18 mouse cellular contexts compared by ENCODE assay signal in the genomic region with DNA sequence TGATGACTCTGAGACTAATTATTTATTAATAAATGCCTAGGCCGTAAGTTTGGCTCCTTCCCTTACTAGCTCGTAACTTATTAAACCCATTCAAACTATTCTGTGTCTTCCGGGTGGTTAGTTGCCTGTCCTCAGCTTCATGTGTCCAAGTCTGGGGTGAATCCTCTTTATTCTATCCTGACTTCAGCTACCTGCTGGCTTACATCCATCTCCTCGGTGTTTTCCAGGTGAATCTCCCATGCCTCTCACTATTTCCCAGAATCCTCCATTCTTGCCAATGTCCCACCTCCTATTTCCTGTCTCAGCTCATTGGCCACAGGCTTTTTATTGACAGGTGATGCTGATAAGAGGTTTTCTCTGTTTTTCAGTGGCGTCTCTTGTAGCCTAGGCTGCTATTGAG. TPM values are rescaled to one million over a fixed set of nuclear protein-coding genes. Genes with fewer than 3 reads are reported as not detected.
"Had no signal": no experiment of that assay in that cellular context is flagged by ENCODE, and none has a peak within 500 bp of the region (broad histone marks: within the 10 kb centered on the region; RNA-seq: fewer than 3 reads in every experiment).

No protein-coding gene starts in this region.

- DNase-seq: lung, embryonic 14.5 days; lung, postnatal 10 days; lung, postnatal 4 days; midbrain, embryonic 14.5 days; retina, postnatal 1 day; right cerebral cortex, adult 18-20 months; right cerebral cortex, postnatal 25 days; right cerebral cortex, postnatal 4 days; spleen, adult 18-20 months; thymus, adult 18-20 months; thymus, postnatal 14 days; thymus, postnatal 36 days had no signal

- H3K9ac ChIP-seq: lung, embryonic 14.5 days; midbrain, embryonic 12.5 days; neural tube, embryonic 13.5 days; neural tube, embryonic 15.5 days had no signal

- H3K4me3 ChIP-seq: midbrain, embryonic 10.5 days; midbrain, embryonic 12.5 days; myocyte; neural tube, embryonic 13.5 days; neural tube, embryonic 15.5 days had no signal

- H3K27me3 ChIP-seq: midbrain, embryonic 12.5 days; neural tube, embryonic 13.5 days; neural tube, embryonic 15.5 days had no signal

- H3K36me3 ChIP-seq: midbrain, embryonic 10.5 days; midbrain, embryonic 12.5 days; neural tube, embryonic 13.5 days; neural tube, embryonic 15.5 days had no signal

- ATAC-seq: midbrain, embryonic 16.5 days had no signal

- H3K27ac ChIP-seq: midbrain, embryonic 10.5 days; midbrain, embryonic 12.5 days; neural tube, embryonic 13.5 days; neural tube, embryonic 15.5 days had no signal

- H3K4me2 ChIP-seq: lung, embryonic 14.5 days; midbrain, embryonic 12.5 days; neural tube, embryonic 13.5 days; neural tube, embryonic 15.5 days had no signal

- H3K9me3 ChIP-seq: midbrain, embryonic 10.5 days; midbrain, embryonic 12.5 days; neural tube, embryonic 13.5 days; neural tube, embryonic 15.5 days had no signal

- H3K4me1 ChIP-seq: midbrain, embryonic 10.5 days; midbrain, embryonic 12.5 days; neural tube, embryonic 15.5 days had no signal

RNA-seq across cellular contexts. Expression of a gene that starts 39.6 kb away (rescaled TPM):
- polyA plus RNA-seq: myocyte had no signal
